Mouse (Mus musculus) testis, postnatal 10 days (tissue): ENCODE measurements at regions not wholly inside any gene's neighbourhood (a gene's known extent, or its start where the extent isn't known, plus 50 kb on each side); places are given as distances from the start of the nearest gene placed in this dataset.
"Not testable (repeated sequence)": the region's sequence is repeated elsewhere in the genome, so short reads cannot be mapped to it uniquely, and the experiment has no call there.

ENCODE experiments used
- DNase-seq: peaks from one replicate; pipeline ENCODE4 v3.0.0; 2021; ENCODE audit warnings: low spot score

DNA sequence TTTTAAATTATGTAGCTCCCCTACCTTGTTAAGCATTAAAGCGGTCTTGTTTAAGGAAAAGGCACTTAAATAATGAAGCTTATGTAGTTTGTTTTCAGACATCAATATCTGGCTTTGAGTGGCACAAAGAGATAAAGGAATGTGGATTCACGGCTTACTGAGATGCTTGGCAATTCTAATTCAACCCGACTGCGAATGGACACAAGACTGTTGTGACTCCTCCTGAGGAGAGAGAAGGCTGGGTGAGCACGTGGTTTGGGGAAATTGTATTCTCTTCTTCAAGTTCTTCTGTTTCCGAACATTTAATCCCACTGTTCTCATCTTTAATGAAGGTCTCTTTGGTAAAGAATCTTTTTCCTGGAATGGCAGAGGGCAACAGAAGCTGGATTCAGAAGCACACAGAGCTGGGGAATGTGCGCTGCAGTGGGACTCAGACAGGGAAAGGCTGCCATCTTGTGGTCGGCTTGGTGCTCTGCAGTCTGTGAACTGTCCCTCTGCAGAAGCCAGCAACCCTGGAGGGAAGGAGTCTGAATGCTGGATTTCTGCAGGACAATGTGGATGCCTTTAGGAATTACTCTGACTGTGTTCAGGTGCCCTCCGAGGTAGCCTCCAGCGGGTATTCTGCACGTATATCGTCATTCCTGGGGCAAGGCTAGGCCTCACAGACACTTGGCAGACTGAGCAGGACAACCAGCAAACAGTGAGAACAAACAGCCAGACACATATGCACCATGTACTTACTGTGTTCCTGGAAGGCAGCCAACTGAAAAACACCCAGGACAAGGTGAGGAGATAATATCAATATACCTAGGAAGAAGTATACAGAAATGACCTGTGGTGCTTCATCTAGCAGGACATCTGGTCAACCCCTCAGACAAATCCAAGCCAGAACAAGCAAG, 54.0 kb upstream of the Pax1 start:
- peak; percentile 83 for DNase-seq

GRCm38 (mm10) chr2:147306728-147307127, 55.0 kb upstream of the Pax1 start:
- no peak for DNase-seq

DNA sequence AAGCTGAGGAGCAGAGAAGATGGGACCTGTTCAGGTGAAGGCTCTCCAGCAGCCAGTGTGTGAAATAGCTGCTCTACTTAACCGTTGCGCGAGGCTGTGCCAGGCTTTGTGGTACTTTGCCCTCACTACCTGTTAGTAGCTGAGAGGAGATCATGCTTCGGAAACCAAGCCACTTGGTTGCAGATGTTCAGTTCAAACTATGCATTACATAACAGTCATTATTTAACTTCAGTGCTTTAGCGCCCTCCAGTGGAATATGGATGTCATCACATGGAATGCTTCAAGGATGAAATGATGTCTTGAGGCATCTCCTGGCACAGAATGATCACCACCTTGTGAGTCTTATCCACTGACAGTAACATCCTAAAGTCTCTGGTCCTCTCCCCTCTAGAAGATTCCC, 56.5 kb upstream of the Pax1 start:
- no peak for DNase-seq

- DNase-seq, result no peak
These were observed 61.2 kb upstream of the Pax1 start for GRCm38 (mm10) chr2:147300503-147300902.

GRCm38 (mm10) chr2:147299359-147299758, 62.4 kb upstream of the Pax1 start:
- no peak for DNase-seq

DNA sequence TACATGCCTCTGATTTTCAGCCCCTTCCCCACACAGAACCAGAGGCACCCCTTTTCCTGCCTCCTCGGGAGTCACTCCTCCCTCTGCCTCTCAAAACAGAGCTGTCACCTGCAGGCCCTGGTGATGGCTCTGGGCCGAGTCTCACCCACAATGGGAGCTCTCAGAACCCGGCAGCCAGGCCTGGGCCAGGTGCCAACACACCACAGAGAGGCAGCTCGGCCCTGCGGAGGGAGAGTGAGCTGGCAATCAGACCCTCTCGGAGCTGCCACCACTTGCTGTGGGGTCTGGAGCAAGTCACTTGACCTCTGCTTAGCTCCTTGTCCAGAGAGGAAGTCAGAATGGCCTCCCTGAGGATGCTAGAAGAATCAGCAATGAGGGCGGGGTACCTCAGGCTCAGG, 63.2 kb upstream of the Pax1 start:
- peak; percentile 77 for DNase-seq

DNA sequence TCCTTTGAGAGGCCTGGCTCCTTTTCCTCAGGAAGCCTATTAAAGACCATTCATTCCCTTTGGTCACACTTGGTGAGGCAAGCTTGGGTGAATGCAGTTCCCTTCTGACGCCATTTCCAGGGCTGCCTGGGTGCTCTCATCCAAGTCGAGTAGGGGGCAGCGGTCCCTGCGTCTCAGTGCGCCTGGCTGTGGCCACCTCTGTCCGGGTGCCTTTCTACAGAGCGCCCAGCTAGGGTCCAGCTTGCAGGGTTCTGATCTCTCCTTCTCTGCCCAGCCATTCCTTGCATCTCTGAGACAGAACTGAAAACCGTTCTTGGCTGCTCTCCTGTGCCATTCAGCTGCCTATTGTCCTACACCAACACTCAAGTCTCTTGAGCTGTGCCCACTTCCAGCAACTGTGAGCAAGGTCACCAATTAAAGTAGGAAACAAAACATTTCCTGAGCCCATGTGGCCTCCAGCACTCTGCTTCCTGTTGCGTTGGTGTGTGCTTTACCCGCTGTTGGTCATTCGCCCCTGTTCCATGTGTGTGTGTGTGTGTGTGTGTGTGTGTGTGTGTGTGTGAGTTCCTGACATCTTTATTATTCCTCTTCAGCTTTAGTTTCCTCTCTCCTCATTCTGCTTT, 63.7 kb upstream of the Pax1 start:
- DNase-seq, result no peak

DNA sequence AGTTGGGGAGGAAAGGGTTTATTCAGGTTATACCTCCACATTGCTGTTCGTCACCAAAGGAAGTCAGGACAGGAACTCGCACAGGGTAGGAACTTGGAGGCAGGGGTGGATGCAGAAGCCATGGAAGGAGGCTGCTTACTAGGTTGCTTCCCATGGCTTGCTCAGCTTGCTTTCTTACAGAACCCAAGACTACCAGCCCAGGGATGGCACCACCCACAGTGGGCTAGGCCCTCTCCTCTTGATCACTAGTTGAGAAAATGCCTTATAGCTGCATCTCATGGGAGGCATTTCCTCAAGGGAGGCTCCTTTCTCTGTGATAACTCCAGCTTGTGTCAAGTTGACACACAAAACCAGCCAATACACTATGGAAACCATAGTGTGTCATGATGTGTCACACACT, 66.8 kb upstream of the Pax1 start:
- not testable (repeated sequence) for DNase-seq

DNA sequence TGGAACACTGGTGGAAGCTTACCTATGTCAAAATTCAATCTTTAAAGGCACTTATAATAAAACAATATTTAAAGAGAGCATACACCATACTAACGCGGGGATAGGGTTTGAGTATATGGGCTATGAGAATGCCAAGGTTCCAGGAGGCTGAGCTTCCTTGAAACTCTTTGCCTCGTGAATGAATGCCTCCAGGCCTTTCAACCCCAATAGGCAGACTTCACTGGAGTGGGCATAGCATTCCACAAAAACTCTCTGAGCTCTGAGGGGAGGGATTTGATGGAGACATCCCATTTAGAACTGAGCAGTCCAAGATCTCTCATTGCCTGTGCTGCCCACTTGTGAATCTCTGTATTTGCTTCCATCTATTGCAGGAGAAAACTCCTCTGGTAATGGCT, 68.4 kb upstream of the Pax1 start:
- no peak for DNase-seq

GRCm38 (mm10) chr2:147292387-147293293, 69.1 kb upstream of the Pax1 start:
- DNase-seq, result no peak

- no peak for DNase-seq
These were observed 78.3 kb upstream of the Pax1 start for GRCm38 (mm10) chr2:147283390-147283789.

DNA sequence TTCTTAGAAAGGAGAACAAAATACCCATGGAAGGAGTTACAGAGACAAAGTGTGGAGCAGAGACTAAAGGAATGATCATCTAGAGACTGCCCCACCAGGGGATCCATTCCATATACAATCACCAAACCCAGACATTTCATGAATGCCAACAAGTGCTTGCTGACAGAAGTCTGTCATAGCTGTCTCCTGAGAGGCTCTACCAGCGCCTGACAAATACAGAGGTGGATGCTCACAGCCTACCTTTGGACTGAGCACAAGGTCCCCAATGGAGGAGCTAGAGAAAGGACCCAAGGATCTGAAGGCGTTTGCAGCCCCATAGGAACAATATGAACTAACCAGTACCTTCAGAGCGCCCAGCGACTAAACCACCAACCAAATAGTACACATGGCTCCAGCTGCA, 83.6 kb upstream of the Nkx2-2 start:
- DNase-seq, result no peak

DNA sequence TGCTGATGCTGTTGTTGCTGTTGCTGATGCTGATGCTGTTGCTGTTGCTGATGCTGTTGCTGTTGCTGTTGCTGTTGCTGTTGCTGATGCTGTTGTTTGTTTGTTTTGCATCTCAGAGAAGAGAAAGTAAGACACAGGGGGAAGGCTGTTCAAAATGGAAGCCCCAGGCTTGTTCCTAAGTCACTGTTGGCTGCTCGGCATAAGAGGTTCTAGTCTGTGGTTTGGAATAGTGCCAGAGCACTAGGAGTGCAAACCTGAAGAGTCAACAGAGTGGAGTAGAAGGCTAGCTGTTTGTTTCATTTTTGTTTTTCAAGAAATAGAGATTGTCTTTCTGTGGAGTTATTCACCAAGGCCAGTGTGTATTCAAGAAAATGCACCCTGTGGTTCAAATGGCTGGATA, 75.1 kb upstream of the Nkx2-2 start:
- DNase-seq, result no peak

- no peak for DNase-seq
These were observed 73.9 kb upstream of the Nkx2-2 start for GRCm38 (mm10) chr2:147267901-147268300.

GRCm38 (mm10) chr2:147267257-147267656, 73.2 kb upstream of the Nkx2-2 start:
- DNase-seq, result no peak

- DNase-seq, result peak; percentile 82
These were observed 62.7 kb upstream of the Nkx2-2 start for GRCm38 (mm10) chr2:147256696-147257095.

GRCm38 (mm10) chr2:147254944-147255343, 60.9 kb upstream of the Nkx2-2 start:
- DNase-seq, result no peak

DNA sequence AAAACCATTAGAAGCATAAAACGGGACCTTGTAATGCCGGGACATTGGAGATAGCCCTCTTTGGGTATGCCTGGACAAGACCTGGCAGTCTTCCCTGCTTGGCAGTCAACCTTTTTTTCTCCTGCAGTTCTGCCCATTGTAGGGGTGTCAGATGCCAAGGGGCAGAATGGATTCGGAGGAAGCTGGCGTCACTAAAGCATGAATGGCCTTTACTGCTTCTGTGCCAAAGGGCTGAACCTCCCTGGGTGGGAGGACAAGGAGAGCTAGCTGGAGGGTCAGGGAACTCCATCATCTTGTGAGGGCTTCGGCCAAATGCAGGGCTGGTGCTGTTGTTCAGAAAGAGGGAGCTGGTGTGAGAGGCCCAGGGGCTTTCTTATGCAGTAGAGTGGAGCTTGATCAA, 60.1 kb upstream of the Nkx2-2 start:
- DNase-seq, result no peak

GRCm38 (mm10) chr2:147247981-147248514, 54.0 kb upstream of the Nkx2-2 start:
- no peak for DNase-seq

DNA sequence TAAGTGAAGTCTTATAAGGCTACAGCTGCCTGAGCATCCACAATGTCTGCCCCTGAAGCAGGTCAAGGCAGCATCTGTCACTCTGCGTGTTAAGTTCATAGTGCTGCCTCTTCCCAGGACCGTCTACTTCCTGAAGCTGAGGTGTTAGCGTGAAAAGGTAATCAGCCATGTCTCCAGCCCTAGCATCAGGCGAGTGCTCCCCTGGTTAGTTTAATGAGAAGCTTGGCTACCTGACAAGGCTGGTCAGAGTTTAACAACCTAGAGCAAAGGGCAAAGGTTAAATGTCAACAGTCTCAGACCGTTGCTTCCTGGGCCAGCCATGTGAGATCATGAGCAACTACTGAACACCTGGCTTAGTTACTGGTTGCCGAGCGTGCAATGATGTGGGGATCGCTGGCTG, 53.2 kb upstream of the Nkx2-2 start:
- DNase-seq, result no peak

GRCm38 (mm10) chr2:147244406-147244805, 50.4 kb upstream of the Nkx2-2 start:
- DNase-seq, result no peak
